Mouse (Mus musculus) layer of hippocampus, postnatal 25 days (tissue): Measurements from ENCODE around the gene Tspan4. TPM values are rescaled to one million over a fixed set of nuclear protein-coding genes. Genes with fewer than 3 reads are reported as not detected.

ENCODE experiments used
- DNase-seq, 2 experiments: peaks; one replicate each; pipeline ENCODE4 v3.0.0; 2022; ENCODE audit warnings: mixed read lengths in 2 of 2, low spot score in 1 of 2; ENCODE audit errors: extremely low spot score in 1 of 2
- total RNA-seq, 2 experiments: library from RNA; stranded (reverse); gene quantifications; 2 replicates each; pipeline ENCODE4 v1.2.3; 2021

Gene Tspan4
- 10 to 100 TPM; 12.2 to 14.3 TPM for total RNA-seq

DNA sequence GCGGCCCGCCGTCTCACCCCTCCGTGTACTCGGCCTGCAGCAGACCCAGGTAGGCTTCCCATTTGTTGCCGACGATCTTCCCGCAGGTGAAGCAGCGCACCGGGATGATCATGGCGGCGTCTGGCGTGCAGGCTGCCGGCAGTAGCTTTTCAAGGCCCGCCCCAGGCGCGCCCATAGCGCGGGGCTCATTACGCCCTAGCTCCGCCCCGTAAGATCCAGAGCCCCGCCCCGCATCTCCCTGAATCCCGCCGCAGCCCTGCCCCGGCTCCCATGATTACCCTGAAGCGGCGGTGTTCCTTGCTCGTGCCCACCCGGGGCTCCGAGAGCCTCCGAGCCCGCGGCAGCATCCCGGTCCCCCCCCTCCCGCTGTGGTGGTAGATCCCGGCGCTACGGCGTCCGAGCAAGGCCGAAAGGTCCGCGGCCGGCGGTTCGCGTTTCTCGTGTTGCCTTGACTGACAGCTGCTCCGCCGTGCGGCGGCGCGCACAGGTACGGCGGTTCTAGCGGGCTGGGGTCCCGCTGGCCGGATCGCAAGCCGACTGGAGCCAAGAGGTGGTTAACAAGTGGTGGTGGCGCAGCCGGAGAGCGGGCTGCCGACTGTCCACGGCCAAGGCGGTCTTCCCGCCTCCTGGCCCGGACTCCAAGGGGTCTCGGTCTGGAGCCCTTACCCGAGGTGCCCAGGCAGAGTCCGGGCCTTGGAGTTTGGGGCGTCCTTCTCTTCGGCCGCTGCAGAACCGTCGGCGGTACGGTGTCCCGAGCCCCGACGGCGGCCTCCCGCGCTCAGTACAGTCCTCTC, at the start of gene Tspan4, which contains the start of gene Polr2l:
Tspan4 (plus strand) TSS at position 230 of the 794 bp plus-strand sequence.
Polr2l (minus strand) TSS at position 122 of the 794 bp plus-strand sequence.
- peak; percentile 78 to 93 for DNase-seq

DNA sequence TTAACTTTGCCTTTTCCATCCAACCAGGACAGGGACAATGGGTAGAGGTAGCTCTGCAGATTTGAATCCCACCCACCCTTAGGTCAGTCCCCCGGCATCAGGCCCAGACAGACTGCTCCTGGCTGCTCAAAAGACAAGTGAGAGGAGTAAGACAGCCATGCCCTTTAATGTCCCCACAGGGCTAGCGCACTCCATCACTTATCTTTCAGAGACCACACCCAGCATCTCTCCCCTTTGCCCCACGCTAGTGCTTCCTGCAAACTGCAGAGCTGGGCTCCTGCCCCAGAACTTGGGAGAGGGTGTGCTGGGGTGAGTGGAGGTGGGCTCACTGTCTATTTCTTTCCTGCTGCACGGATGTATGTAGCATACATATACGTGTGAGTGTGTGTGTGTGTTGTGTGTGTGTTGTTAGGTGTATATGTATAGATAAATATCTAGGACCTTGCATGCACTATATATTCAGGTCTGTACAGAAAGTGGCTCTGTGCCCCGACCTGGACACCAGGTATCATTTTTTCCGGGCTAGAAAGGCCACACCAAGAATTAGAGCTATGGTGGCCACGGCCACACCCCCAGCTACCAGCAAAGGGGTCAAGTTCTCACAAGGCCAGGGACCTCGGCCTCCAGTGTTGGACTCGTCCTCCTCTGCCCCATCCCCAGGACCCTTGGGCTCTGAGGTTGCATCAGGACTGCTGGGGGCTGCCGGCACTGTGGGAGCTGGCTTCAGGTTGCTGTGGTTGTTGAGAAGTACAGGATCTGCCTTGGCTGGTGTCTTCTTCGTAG, 47.9 kb upstream of the Tspan4 start:
- DNase-seq = no peak

DNA sequence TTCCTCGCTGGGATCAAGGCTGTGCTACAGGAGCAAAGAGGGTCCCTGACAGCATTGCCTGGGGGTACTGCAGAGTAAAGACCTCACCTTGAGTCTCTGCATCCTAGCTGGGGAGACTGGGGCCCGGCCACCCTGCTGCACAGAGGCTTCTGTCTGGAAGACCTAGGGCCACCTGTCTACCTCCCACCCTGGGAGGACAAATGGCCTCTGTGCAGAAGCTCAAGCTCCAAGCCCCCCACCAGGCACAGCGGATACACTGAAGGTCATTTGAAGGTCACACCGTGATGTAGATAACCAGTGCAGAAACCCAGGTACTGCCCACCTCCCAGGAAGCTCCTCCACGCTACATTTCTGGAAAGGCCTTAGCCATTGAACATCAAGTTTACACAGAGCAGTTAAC, 46.3 kb upstream of the Tspan4 start:
- peak in 1 of 2 experiments; percentile 4 for DNase-seq

DNA sequence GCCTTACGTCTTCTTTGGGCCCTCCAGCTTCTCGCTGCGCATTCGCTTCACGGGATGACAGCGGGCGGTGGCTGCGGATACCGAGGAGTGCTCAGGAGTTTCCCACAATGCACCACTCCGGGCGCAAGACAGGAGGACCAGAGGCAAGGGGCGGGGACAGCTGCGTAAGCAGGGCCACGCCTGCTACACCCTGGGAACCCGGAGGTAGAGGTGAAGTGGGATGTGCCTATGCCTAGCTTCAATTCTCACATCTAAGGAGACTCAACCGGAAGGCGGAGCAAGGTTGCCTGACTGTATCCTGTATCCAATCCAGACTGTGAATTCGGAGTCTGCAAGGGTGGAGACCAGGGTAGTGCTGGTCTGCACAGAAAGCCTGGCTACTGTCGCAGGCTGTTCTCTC, 45.7 kb upstream of the Tspan4 start, which contains the start of gene Cend1:
Cend1 (minus strand) TSS at position 182 of the 400 bp plus-strand sequence.
- DNase-seq = peak; percentile 73 to 80

DNA sequence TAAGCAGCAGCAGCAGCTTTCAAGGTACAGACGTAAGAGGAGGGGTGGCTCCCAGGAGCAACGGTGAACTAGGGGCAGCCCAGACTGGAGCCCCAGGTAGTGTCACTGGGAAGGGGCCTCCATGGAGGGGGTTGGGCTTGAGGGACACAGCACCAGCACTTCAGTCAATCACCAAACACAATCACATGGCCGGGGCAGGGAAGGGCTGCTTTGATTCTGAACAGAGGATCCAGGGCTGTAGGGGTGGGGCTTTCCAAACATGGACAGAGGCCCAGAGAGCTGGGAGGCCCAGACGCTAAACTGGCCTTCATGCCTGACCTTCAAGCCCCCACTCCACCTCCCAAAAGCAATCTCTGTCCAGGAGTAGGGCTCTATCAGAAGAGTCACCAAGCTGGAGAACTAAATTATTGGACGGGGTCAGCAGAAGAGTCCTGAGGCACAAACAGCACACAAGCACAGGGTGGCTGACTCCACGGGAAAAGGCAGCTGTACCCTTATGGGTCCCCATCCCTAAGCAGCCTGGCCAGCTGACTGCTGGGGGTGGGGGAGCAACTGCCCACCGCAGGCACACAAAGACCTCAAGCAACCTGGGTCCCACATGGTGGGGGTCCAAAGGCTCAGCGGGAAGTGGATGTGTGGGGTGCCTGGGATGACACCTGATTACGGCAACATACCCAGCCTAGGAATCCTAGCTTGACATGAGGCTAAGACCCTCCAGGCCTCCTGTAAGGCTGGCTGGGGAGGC, 45.0 kb upstream of the Tspan4 start:
- DNase-seq = peak in 1 of 2 experiments; percentile 5

DNA sequence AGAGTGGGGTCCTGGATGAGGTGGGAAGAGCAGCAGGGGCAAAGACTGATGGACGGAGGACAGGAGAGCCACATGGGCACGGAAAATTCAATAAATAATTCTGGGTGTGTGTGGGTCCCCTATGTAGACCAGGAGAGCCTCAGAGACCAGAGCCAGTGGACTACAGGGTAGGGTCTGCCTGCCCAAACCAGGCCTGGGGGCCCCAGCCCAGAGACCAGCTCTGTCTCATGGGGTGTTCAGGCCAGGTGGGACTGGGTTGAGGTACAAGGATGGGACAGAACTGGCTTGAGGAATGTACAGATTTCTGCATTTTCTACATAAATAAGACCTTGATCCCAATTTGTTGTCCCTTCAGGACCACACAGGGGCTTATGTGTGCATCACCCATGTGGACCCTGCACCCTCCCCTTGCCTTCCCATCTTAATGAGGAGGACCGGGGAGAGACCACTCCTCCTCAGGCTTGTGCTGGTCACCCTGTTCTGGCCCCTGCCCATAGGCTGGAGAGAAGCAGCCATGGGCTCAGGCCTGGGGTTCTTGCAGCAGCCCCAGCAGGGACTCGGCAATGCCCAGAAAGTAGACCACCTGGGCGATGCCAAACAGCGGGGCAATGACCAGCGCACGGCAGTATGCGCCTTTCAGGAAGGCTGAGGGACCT, 44.3 kb upstream of the Tspan4 start:
- no peak for DNase-seq

DNA sequence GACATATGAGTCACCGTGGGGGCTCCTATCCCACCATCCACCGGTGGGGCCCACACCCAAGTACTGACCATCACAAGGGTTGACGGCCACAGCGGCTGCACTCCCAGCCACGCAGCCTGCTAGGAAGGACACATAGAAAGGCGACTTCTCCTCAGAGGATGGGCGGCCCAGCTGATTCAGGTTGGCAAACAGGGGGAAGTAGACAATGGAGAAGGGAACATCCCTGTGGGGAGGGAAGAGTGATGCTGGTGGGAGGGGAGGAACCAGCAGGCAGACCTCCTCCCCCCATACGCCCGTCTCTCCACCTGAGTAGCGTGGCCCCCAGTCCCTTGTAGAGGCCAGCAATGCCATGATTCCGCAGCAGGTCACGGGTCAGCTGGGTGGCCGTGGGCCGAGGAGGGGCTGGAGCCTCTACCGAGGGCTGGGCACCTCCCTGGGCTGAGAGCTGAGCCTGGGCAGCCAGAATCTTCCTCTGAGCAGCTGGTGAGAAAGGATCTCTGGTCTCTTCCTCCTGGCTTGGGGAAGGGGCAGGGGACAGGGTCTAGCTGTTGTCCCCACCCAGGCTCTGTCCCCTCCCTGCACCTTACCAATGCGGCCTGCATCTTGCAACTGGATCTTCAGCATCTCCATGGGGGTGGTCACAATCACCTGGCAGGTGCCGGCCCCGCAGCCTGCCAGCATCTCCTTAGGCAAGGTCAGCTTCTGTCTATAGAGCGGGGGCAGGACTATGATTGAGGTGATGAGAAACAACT, 43.4 kb upstream of the Tspan4 start:
- DNase-seq = peak in 1 of 2 experiments; percentile 2

DNA sequence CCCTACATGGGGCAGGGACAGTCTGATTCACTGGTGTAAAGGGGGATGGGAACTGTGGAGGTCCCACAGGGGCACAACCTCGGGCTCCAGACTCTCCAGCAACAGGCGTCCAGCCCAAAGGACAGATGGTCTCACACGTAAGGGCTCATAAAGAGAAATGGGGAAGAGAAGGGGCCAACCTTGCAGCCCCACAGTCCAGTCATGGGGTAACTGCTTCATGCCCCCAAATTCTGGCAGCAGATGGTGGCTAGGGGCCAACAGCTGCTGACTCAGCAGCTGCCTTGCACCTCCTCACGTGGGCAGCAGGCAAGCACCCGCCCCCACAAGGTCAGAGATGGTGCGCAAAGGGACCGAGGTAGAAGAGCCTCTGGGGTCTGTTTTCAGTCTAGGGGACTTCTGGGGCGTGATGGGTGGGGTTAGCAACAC, 42.8 kb upstream of the Tspan4 start:
- DNase-seq = peak in 1 of 2 experiments; percentile 4

DNA sequence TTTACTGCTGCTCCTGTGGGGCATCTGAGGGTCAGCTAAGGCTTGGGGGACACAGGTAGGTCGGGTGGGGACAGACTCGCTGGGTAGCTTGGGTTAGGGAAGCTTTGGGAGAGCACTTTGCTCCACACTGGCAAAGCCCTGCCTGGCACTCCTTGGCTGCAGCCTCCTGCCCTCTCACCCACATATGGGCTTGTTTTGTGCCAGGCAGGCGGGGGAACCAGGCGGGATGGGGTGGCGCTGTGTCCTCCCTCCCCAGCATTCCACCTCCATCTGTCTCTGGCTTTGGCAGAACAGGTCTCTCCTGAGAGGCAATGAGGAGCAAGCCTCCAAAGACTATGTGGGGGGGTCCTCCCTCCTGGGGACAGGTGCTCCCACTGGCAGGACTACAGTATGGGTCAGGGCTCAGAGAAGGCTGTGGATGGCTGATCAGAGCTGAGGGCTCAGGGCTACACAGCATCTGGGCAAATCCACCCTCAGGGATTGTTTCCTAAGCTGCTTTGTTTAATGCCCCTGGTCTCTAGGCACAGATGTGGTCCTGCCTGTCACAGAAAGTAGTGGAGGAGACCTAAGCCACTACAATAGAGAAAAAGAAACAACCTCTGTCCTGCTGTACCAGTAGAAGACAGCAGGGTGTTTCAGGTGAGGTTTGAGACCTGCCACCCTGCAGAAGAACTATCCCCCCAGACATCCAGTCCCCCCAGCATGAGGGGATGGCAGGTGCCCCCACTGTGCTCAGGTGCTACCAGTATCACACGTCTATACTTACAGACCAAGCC, 42.1 kb upstream of the Tspan4 start:
- DNase-seq = peak in 1 of 2 experiments; percentile 20

DNA sequence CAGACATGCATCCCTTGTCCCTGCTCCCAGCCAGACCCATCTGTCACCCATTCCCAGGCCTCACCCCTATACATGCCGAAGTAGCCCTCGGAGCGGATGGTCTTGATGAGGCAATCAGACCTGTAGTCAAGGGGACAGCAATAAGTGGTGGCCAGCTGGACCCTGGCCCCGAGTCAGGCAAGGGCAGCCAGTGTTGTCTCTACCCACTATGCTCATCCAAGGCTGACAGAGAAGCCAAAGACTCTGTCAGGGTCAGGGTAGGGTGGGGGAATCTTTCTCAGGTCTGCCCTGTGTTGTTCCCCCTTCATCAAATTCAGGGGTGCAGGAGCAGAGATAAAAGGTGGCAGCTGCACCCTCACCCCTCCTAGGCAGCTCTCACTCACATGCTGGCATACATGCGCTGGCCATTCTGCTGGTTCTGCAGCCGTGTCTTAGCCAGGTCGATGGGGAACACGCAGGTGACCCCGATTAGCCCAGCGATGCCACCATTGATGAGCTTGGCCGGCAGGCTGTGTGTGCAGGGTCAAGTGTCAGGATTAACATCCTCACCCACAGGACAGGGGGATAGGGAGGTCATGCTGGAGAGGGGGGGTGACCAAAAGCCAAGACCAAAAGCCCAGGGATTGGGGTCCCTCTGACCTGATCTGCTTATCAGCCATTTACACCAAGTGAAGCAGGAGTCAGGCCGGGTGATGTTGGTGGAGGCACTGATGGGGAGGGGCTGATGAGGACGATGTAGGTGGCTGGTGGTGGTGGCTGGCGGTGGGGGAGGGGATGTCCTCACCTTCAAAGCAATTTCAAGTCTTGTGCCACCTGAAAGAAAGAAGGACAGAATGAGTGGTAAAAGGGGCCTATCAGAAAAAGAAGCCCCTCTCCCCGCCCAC, 41.3 kb upstream of the Tspan4 start:
- DNase-seq = peak in 1 of 2 experiments; percentile 20

DNA sequence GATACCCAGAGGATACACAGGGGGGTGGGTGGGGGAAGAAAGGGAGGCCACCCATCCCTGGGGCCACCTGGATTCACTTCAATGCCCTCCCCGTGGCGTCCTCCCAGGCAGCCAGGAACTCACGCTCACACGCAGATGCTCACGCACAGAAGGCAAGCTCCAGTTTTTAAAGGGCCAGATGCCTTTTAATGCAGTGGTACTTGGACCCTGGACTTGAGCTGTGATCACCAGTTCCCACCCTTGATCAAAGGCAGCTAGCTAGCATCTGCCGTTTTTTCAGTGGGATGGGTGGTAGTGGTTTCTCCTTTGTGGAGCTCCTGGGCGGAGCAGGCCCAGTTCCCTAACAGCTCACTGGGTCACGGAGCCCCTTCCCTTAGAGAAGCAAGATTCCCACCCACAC, 40.6 kb upstream of the Tspan4 start:
- DNase-seq = peak in 1 of 2 experiments; percentile 44

DNA sequence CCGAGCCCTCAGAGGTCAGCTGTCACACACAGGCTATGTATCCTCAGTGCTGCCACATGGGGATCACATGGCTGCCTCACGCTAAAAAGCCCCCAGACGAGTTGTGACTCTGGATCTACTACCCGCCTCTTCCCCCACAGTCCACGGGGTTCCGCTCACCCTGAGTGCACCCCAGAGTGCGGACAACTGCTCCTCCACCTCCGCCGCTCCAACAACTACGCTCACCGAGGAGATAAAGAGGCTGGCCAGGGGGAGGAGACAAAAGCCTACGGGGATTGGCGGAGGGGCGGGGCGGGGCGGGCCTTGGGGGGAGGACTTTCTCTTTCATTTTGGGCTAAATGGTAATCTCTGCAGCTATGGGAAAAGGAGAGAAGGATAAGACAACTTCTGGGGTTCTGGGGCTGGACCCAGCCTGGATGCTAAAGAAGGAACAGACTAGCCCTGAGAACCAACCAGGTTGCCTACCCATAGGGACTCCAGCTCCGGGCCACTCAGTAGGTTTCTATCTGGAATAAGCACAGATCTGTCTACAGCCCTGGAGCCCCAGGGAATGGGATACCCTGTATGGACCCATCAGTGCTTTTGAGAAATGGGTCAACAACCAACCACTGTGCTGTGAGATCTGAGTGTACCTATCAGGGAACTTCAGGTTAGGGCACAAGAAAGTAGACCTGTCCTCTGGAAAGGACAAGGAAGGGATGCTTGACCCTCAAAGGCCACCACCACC, 39.7 kb upstream of the Tspan4 start:
- DNase-seq = peak in 1 of 2 experiments; percentile 56

DNA sequence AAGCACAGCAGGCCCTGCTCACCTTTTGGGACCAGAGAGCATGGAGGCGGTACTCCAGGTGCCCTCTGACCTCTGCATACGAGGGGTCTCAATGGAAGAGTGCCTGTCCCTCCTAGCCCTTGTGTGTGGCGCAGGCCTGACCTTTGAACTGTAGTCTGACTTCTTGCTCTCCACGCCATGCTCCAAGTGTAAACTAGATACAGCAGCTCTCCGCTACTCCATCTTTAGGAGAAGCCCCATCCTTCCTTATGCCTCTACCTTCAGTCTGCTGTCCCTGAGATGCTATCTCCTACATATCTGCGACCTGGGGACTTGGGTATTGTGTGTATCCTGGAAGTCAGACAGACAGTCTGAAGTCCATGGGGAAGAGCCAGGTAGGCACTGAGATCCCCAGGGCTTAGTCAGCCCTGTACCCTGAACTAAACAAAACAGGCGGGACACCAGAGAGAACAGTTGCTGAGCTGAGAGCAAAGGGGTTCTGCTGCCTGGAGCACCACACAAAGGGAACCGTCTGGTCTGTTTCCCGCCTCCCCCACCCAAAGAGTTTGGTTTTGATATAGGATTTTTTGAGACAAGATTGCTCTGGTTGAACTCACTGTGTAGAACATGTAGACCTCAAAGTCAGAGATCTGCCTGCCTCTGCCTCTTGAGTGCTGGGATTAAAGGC, 39.1 kb upstream of the Tspan4 start:
- peak in 1 of 2 experiments; percentile 2 for DNase-seq

DNA sequence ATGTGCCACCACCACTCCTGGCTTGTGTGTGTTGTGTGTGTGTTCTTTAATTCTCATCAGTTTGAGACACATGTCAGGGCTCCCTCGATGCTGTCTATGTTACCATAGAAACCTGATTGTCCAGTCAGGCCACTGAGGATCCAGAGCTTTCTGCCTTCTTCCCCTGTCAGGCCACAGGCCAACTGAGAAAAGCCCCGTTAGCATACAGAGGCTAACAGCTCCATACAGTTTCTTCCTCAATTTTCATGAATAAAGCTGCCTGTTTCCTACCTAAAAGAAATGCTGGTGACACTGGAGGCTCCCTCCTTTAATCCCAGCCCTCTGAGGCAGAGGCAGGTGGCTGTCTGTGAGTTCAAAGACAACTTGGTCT, 38.5 kb upstream of the Tspan4 start:
- DNase-seq = no peak

DNA sequence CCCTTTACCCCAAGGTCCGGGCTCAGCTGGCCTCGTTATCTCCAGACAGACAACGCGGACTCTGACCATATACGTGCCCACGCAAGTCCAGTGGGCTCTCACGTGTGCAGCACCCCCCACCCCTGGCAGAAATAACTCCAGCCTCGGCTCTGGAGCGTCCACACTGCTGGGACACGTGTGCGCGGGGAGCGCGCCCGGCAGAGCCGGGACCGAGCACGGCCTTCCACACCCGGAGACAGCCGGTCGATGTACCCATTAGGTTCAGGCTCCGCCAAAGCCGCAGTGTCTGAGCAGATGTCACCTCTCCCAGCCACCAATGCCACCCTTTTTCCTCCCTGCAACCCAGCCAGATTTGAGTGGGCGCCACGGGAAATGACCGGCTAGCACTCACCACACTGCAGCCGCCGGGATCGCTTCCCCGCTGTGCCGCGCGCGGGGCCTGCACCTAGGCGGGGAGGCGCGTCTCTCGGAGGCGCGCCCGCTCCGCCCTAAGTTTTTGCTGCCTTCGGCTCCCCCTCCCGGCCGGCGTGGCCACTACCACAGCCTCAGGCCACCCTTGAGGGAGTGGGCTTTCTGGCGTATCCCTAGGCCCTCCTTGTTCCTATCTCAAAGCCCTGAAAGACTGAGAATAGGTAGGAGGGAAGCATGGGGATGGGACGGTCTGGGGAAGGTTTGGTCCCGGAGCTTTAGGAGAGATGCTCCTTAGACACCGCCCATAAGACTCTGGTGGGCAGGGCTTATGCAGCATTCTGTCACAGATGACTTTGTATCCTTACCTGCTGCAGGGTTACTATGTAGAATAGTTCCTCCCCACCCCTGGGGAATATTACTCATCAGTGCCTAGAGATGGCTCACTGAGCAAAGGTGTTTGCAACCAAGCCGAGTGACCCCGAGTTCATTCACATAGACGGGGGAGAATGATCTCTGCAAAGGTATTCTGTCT, 37.6 kb upstream of the Tspan4 start, which contains the start of gene Slc25a22:
Slc25a22 (minus strand) TSS at position 715 of the 943 bp plus-strand sequence.
- peak; percentile 72 to 87 for DNase-seq
